Mouse (Mus musculus) MEL (cell line): ENCODE measurements around the gene Ppfibp2.

Experiments used
- CHD1 ChIP-seq: IDR thresholded peaks from 2 replicates; pipeline ENCODE4 v1.6.1; 2012; ENCODE audit warnings: low read depth, mild to moderate bottlenecking, inconsistent platforms, low read length, improper control_type of control experiment
- CTCF ChIP-seq, 3 experiments: IDR thresholded peaks in 2 of 3; conservative IDR thresholded peaks in 1 of 3; 2 replicates each; pipeline ENCODE4 v1.5.1; 2011 to 2012; ENCODE audit warnings: low read length in 3 of 3, low read depth in 2 of 3, mild to moderate bottlenecking in 2 of 3, improper control_type of control experiment in 1 of 3, inconsistent platforms in 1 of 3, mixed read lengths in 1 of 3, moderate library complexity in 1 of 3; ENCODE audit not compliant: control insufficient read depth in 1 of 3, insufficient read depth in 1 of 3, poor library complexity in 1 of 3, severe bottlenecking in 1 of 3
- GABPA ChIP-seq: IDR thresholded peaks from 2 replicates; pipeline ENCODE4 v1.6.1; 2012; ENCODE audit warnings: low read depth, mild to moderate bottlenecking, inconsistent platforms, low read length, improper control_type of control experiment, moderate library complexity
- MAFK ChIP-seq: IDR thresholded peaks from 2 replicates; pipeline ENCODE4 v1.6.1; 2011; ENCODE audit warnings: low read depth, mild to moderate bottlenecking, low read length, improper control_type of control experiment, borderline replicate concordance
- MEF2A ChIP-seq: IDR thresholded peaks from 2 replicates; pipeline ENCODE4 v1.6.1; 2014; ENCODE audit warnings: low read depth, mild to moderate bottlenecking, inconsistent platforms, low read length, improper control_type of control experiment; ENCODE audit not compliant: poor library complexity, insufficient replicate concordance, severe bottlenecking; ENCODE audit errors: extremely low read depth
- POLR2A ChIP-seq, 2 experiments: IDR thresholded peaks; 2 replicates each; pipeline ENCODE4 v1.6.1; 2011 to 2012; ENCODE audit warnings: low read length in 2 of 2, mild to moderate bottlenecking in 2 of 2, control low read depth in 1 of 2, improper control_type of control experiment in 1 of 2, low read depth in 1 of 2, moderate library complexity in 1 of 2; ENCODE audit not compliant: control insufficient read depth in 1 of 2, insufficient read depth in 1 of 2, poor library complexity in 1 of 2
- SIN3A ChIP-seq: IDR thresholded peaks from 2 replicates; pipeline ENCODE4 v1.6.1; 2012; ENCODE audit warnings: low read length, improper control_type of control experiment, inconsistent platforms
- TAL1 ChIP-seq: IDR thresholded peaks from 2 replicates; pipeline ENCODE4 v1.6.1; 2012; ENCODE audit warnings: mild to moderate bottlenecking, inconsistent platforms, low read length, moderate library complexity, mixed read lengths
- TBP ChIP-seq: IDR thresholded peaks from 2 replicates; pipeline ENCODE4 v1.8.0; 2011; ENCODE audit warnings: low read depth, low read length, improper control_type of control experiment
- TCF12 ChIP-seq: IDR thresholded peaks from 2 replicates; pipeline ENCODE4 v1.6.1; 2014; ENCODE audit warnings: low read depth, mild to moderate bottlenecking, inconsistent platforms, low read length, improper control_type of control experiment, moderate library complexity
- ZNF384 ChIP-seq: IDR thresholded peaks from 2 replicates; pipeline ENCODE4 v1.6.1; 2012; ENCODE audit warnings: low read depth, mild to moderate bottlenecking, inconsistent platforms, low read length, improper control_type of control experiment

DNA sequence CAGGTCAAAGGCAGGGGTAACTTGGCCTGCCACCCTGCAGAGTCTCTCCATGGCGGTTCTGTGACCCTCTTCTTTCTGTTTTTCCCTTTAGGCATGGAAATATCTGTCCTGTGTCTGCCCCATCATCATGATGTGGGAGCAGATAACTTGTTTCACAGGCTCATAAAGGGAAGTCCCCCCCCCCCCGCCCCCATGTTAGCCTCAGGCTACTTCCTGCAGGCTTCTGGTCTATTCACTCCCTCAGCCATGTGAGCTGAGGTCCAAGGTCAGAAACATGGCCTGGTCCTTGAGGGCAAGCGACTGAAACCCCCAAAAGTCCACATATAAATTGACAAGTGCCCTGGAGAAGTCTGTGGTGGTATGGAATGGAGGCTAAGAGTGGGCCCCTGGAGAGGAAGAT is 25.1 kb downstream of the Ppfibp2 start:
- no peak for TF ChIP-seq TCF12
- TF ChIP-seq ZNF384 = no peak
- no peak for TF ChIP-seq GABPA
- no peak for TF ChIP-seq MAFK
- no peak for TF ChIP-seq CTCF (IDR thresholded peaks at IDR 0.05 in 2 of 3, conservative IDR thresholded peaks at IDR 0.05 in 1 of 3; ENCODE audit: control insufficient read depth in 1 of 3, insufficient read depth in 1 of 3, low read depth in 2 of 3, low read length in 3 of 3, poor library complexity in 1 of 3, severe bottlenecking in 1 of 3)
- no peak for TF ChIP-seq TBP
- TF ChIP-seq POLR2A (IDR thresholded peaks at IDR 0.05; ENCODE audit: control insufficient read depth in 1 of 2, insufficient read depth in 1 of 2, low read depth in 1 of 2, low read length in 2 of 2, poor library complexity in 1 of 2) = no peak
- no peak for TF ChIP-seq CHD1
- no peak for TF ChIP-seq TAL1
- TF ChIP-seq MEF2A = no peak
- TF ChIP-seq SIN3A = no peak
